Mouse (Mus musculus) MEL (cell line): ENCODE results near the gene Sipa1l3. TPM values are rescaled to one million over a fixed set of nuclear protein-coding genes. Genes with fewer than 3 reads are reported as not detected.

Experiments
- DNase-seq: peaks from one replicate; pipeline ENCODE4 v3.0.0; 2011; ENCODE audit warnings: low read depth, low spot score
- H3K27ac ChIP-seq: 2 replicates; pipeline ENCODE4 v1.5.1; 2012; ENCODE audit warnings: low read depth, mild to moderate bottlenecking, control low read depth, low read length, moderate library complexity; ENCODE audit not compliant: control insufficient read depth
- H3K27me3 ChIP-seq, 2 experiments: fragments of 150-350 bp in 1 of 2; sonication (generic) in 1 of 2; 2 replicates each; pipeline ENCODE4 v1.6.1; 2012; ENCODE audit warnings: low read length in 2 of 2, mild to moderate bottlenecking in 2 of 2, improper control_type of control experiment in 1 of 2, moderate library complexity in 1 of 2; ENCODE audit not compliant: insufficient read depth in 2 of 2, control insufficient read depth in 1 of 2
- H3K36me3 ChIP-seq, 2 experiments: 2 replicates each; pipeline ENCODE4 v1.6.1; 2012 to 2014; ENCODE audit warnings: low read length in 2 of 2, improper control_type of control experiment in 1 of 2, inconsistent platforms in 1 of 2, mild to moderate bottlenecking in 1 of 2; ENCODE audit not compliant: insufficient read depth in 2 of 2, control insufficient read depth in 1 of 2
- H3K4me1 ChIP-seq, 2 experiments: fragments of 150-350 bp in 1 of 2; sonication (generic) in 1 of 2; 2 replicates each; pipeline ENCODE4 v1.6.1; 2012; ENCODE audit warnings: low read length in 2 of 2, improper control_type of control experiment in 1 of 2, mild to moderate bottlenecking in 1 of 2; ENCODE audit not compliant: insufficient read depth in 2 of 2, control insufficient read depth in 1 of 2
- H3K4me3 ChIP-seq, 2 experiments: fragments of 150-350 bp in 1 of 2; sonication (generic) in 1 of 2; 2 replicates each; pipeline ENCODE4 v1.5.1; 2012; ENCODE audit warnings: low read depth in 2 of 2, low read length in 2 of 2, mild to moderate bottlenecking in 2 of 2, moderate library complexity in 2 of 2, control low read depth in 1 of 2, improper control_type of control experiment in 1 of 2; ENCODE audit not compliant: control insufficient read depth in 1 of 2, insufficient read depth in 1 of 2
- H3K79me2 ChIP-seq: 2 replicates; pipeline ENCODE4 v1.6.1; 2012; ENCODE audit warnings: mild to moderate bottlenecking, low read length, moderate library complexity; ENCODE audit not compliant: control insufficient read depth, poor library complexity, insufficient read depth
- H3K9ac ChIP-seq: 2 replicates; pipeline ENCODE4 v1.6.1; 2012; ENCODE audit warnings: low read depth, mild to moderate bottlenecking, control low read depth, low read length, moderate library complexity; ENCODE audit not compliant: control insufficient read depth, poor library complexity, severe bottlenecking
- H3K9me3 ChIP-seq: fragments of 150-350 bp; sonication (generic); replicated peaks from 2 replicates; pipeline ENCODE4 v1.6.1; 2012; ENCODE audit warnings: mild to moderate bottlenecking, low read length, improper control_type of control experiment, moderate library complexity; ENCODE audit not compliant: insufficient read depth
- CHD2 ChIP-seq: IDR thresholded peaks from 2 replicates; pipeline ENCODE4 v1.6.1; 2011; ENCODE audit warnings: low read length, improper control_type of control experiment
- CTCF ChIP-seq, 3 experiments: IDR thresholded peaks in 2 of 3; conservative IDR thresholded peaks in 1 of 3; 2 replicates each; pipeline ENCODE4 v1.5.1; 2011 to 2012; ENCODE audit warnings: low read length in 3 of 3, low read depth in 2 of 3, mild to moderate bottlenecking in 2 of 3, improper control_type of control experiment in 1 of 3, inconsistent platforms in 1 of 3, mixed read lengths in 1 of 3, moderate library complexity in 1 of 3; ENCODE audit not compliant: control insufficient read depth in 1 of 3, insufficient read depth in 1 of 3, poor library complexity in 1 of 3, severe bottlenecking in 1 of 3
- ETS1 ChIP-seq: IDR thresholded peaks from 2 replicates; pipeline ENCODE4 v1.6.1; 2012; ENCODE audit warnings: low read depth, mild to moderate bottlenecking, inconsistent platforms, low read length, improper control_type of control experiment, moderate library complexity
- GABPA ChIP-seq: IDR thresholded peaks from 2 replicates; pipeline ENCODE4 v1.6.1; 2012; ENCODE audit warnings: low read depth, mild to moderate bottlenecking, inconsistent platforms, low read length, improper control_type of control experiment, moderate library complexity
- KAT2A ChIP-seq: conservative IDR thresholded peaks from 2 replicates; pipeline ENCODE4 v1.6.1; 2012; ENCODE audit warnings: low read depth, low read length, improper control_type of control experiment, inconsistent platforms
- MAZ ChIP-seq: IDR thresholded peaks from 2 replicates; pipeline ENCODE4 v1.6.1; 2012; ENCODE audit warnings: low read depth, mild to moderate bottlenecking, inconsistent platforms, low read length, improper control_type of control experiment
- MEF2A ChIP-seq: IDR thresholded peaks from 2 replicates; pipeline ENCODE4 v1.6.1; 2014; ENCODE audit warnings: low read depth, mild to moderate bottlenecking, inconsistent platforms, low read length, improper control_type of control experiment; ENCODE audit not compliant: poor library complexity, insufficient replicate concordance, severe bottlenecking; ENCODE audit errors: extremely low read depth
- MXI1 ChIP-seq: IDR thresholded peaks from 2 replicates; pipeline ENCODE4 v1.6.1; 2011; ENCODE audit warnings: mild to moderate bottlenecking, low read depth, low read length, improper control_type of control experiment
- NELFE ChIP-seq: IDR thresholded peaks from 2 replicates; pipeline ENCODE4 v1.6.1; 2011; ENCODE audit warnings: low read depth, low read length, improper control_type of control experiment
- POLR2AphosphoS2 ChIP-seq: IDR thresholded peaks from 2 replicates; pipeline ENCODE4 v1.6.1; 2011; ENCODE audit warnings: low read length, improper control_type of control experiment
- POLR2AphosphoS5 ChIP-seq: IDR thresholded peaks from 2 replicates; pipeline ENCODE4 v1.6.1; 2012; ENCODE audit warnings: low read depth, borderline replicate concordance, mild to moderate bottlenecking, inconsistent platforms, low read length, moderate library complexity, mixed read lengths
- RAD21 ChIP-seq: IDR thresholded peaks from 2 replicates; pipeline ENCODE4 v1.6.1; 2011; ENCODE audit warnings: mild to moderate bottlenecking, low read depth, low read length, improper control_type of control experiment
- SIN3A ChIP-seq: IDR thresholded peaks from 2 replicates; pipeline ENCODE4 v1.6.1; 2012; ENCODE audit warnings: low read length, improper control_type of control experiment, inconsistent platforms
- SMC3 ChIP-seq: IDR thresholded peaks from 2 replicates; pipeline ENCODE4 v1.6.1; 2011; ENCODE audit warnings: low read depth, low read length, improper control_type of control experiment
- TAL1 ChIP-seq: IDR thresholded peaks from 2 replicates; pipeline ENCODE4 v1.6.1; 2012; ENCODE audit warnings: mild to moderate bottlenecking, inconsistent platforms, low read length, moderate library complexity, mixed read lengths
- TBP ChIP-seq: IDR thresholded peaks from 2 replicates; pipeline ENCODE4 v1.8.0; 2011; ENCODE audit warnings: low read depth, low read length, improper control_type of control experiment
- TCF12 ChIP-seq: IDR thresholded peaks from 2 replicates; pipeline ENCODE4 v1.6.1; 2014; ENCODE audit warnings: low read depth, mild to moderate bottlenecking, inconsistent platforms, low read length, improper control_type of control experiment, moderate library complexity
- UBTF ChIP-seq: IDR thresholded peaks from 2 replicates; pipeline ENCODE4 v1.6.1; 2012; ENCODE audit warnings: low read depth, mild to moderate bottlenecking, inconsistent platforms, low read length, improper control_type of control experiment, moderate library complexity, borderline replicate concordance; ENCODE audit not compliant: insufficient read depth
- ZC3H11A ChIP-seq: IDR thresholded peaks from 2 replicates; pipeline ENCODE4 v1.6.1; 2012; ENCODE audit warnings: low read depth, mild to moderate bottlenecking, inconsistent platforms, low read length, improper control_type of control experiment
- ZMIZ1 ChIP-seq: IDR thresholded peaks from 2 replicates; pipeline ENCODE4 v1.6.1; 2012; ENCODE audit warnings: low read depth, mild to moderate bottlenecking, inconsistent platforms, low read length, improper control_type of control experiment, moderate library complexity
- ZNF384 ChIP-seq: IDR thresholded peaks from 2 replicates; pipeline ENCODE4 v1.6.1; 2012; ENCODE audit warnings: low read depth, mild to moderate bottlenecking, inconsistent platforms, low read length, improper control_type of control experiment
- polyA plus RNA-seq, 2 experiments: library from polyadenylated mRNA; stranded (reverse) in 1 of 2; unstranded in 1 of 2; fragments of >175 nt in 1 of 2; fragments of >200 nt in 1 of 2; gene quantifications; 2 replicates each; pipeline versions ENCODE4 v1.2.1 to v1.2.4; 2012; ENCODE audit warnings: low replicate concordance in 2 of 2, low read depth in 1 of 2; ENCODE audit not compliant: insufficient read length in 2 of 2, insufficient read depth in 1 of 2, missing spikeins in 1 of 2
- total RNA-seq: library from RNA; depleted of rRNA; stranded (reverse); fragments of 300-350 nt; gene quantifications from 2 replicates; pipeline ENCODE4 v1.2.3, GENCODE M21; 2012

Sipa1l3 gene
- total and polyA plus RNA-seq, 3 experiments, result 14.9 to 49.4 TPM; not detected in 1

DNA sequence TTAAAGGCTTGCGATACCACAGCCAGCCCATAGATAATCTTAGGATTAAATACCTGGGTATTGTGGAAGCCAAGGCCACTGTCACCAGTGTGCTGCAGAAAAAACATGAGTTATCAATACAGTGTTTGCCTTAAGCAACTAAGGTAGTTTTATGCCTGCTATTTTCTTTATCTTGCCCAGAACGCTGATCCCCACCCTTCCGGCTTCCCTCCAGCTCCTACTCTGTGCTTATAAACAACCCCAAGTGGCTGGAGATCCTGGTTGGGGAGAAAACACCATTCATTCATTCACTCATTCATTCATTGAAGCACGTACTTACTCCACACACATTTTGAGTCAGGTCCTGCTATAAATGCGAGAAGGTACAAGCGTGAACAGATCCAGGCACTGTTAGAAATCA lies 233.9 kb downstream of the Sipa1l3 start (continued):
- no peak; the same call in 1 of the 2 replicates for TF ChIP-seq CHD2
- TF ChIP-seq ZC3H11A, result no peak
- TF ChIP-seq NELFE, result peak; percentile 17; the same call in 1 of the 2 replicates
- TF ChIP-seq TAL1, result peak; percentile 42
- no peak for TF ChIP-seq SMC3
- peak; percentile 54 for TF ChIP-seq MXI1
- TF ChIP-seq POLR2AphosphoS5, result no peak
- TF ChIP-seq TBP, result no peak
- TF ChIP-seq TCF12, result peak; percentile 64
- TF ChIP-seq CTCF (IDR thresholded peaks at IDR 0.05 in 2 of 3, conservative IDR thresholded peaks at IDR 0.05 in 1 of 3; ENCODE audit: control insufficient read depth in 1 of 3, insufficient read depth in 1 of 3, low read depth in 2 of 3, low read length in 3 of 3, poor library complexity in 1 of 3, severe bottlenecking in 1 of 3), result no peak
- no peak for TF ChIP-seq ZMIZ1
- TF ChIP-seq RAD21, result no peak
- TF ChIP-seq MAZ, result no peak
- no peak for TF ChIP-seq POLR2AphosphoS2
- no peak for TF ChIP-seq UBTF
- 0 out of 2 replicates have a peak, but pooled peaks have one; percentile 22 for TF ChIP-seq ZNF384
- TF ChIP-seq ETS1, result no peak; the same call in 1 of the 2 replicates
- TF ChIP-seq GABPA, result no peak
- no peak for TF ChIP-seq MEF2A
- no peak for TF ChIP-seq KAT2A

DNA sequence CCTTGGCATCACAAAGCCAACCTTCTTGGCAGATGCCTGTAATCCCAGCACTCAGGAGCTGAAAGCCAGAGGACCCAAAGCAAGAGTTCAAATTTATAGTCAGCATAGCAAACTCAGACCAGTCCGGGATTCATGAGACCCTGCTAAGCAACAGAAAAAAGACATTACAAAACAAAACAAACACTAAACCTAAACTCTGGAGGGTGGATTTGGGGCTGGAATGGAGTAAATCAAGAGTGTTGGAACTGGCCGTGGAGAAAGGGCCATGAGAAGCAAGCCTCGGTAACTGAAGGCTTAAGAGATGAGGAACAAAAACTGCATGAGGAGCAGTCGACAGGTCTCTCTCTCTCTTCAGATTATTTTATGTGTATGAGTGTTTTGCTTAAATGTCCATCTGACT lies 234.6 kb downstream of the Sipa1l3 start:
- Histone ChIP-seq H3K36me3 (peaks cover 0 to 19% of the 10 kb centered on the region in 2 experiments; a peak in 2 of 4 replicates), H3K27me3 (no peaks in the 10 kb centered on the region), H3K79me2 (peaks cover 10% of the 10 kb centered on the region), H3K4me3 (peak overlapping the region in 1 of 2 experiments; percentile 30; a peak in 2 of 4 replicates), H3K4me1 (peaks cover 22 to 32% of the 10 kb centered on the region in 2 experiments), H3K27ac (peak overlapping the region; percentile 75), H3K9me3 (no peaks in the 10 kb centered on the region), H3K9ac (peak overlapping the region; percentile 36)
- 0 out of 2 replicates have a peak, but pooled peaks have one; percentile 25 for TF ChIP-seq SIN3A
- TF ChIP-seq MEF2A, result no peak
- DNase-seq, result peak; percentile 66
